Mouse (Mus musculus) gonadal fat pad, adult 2 months (tissue): ENCODE data around the gene C130050O18Rik. TPM values are rescaled to one million over a fixed set of nuclear protein-coding genes. Genes with fewer than 3 reads are reported as not detected.

ENCODE experiments used
- DNase-seq: peaks from one replicate; pipeline ENCODE4 v3.0.0-alpha.2; 2012; ENCODE audit warnings: low read depth
- polyA plus RNA-seq: library from polyadenylated mRNA; depleted of rRNA; stranded (reverse); fragments of >200 nt; gene quantifications from 2 replicates; pipeline ENCODE4 v1.2.3, GENCODE M21; 2012

Gene C130050O18Rik
- polyA plus RNA-seq, 1 experiment, result 1.4 TPM

DNA sequence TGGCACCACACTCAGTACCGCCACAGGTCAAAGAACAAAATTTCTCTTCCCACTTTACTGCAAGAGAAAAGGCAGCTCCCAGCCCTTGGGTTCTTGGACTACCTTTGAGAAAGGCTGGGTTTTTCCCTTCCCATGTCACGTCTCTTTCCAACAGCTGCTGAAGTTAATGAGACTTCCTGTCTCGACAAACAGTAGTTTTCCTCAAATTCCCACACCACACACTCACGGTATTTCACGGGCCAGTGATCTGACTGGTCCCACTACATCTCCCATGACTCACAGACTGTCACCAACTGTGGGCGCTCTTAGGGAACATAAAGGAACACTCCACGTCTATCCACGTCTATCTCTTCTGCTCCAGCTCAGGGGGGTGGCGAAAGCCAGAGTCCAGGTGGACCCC lies 20.1 kb downstream of the C130050O18Rik start:
- DNase-seq, result no peak

DNA sequence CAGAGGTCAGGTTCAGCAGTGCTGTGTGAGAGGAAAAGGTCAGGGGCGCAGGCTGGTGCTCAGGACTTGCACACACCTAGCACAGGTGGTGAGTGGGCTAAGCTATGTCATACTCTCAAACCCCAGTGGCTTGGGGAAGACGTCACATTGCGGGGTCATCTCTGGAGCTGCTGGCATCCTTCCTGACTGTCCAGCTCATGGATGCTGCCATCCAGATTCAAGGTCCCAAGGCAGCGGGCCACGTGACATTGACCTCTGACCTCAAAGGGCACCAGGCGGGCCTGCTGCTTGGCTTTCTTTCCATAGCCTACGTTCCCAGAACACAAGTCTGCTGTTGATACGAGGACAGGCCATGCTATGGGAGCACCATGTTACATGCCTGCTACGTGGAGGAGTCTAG lies 21.9 kb downstream of the C130050O18Rik start:
- DNase-seq, result no peak

GRCm38 (mm10) chr5:139427989-139428388 lies 22.9 kb downstream of the C130050O18Rik start:
- DNase-seq, result no peak

DNA sequence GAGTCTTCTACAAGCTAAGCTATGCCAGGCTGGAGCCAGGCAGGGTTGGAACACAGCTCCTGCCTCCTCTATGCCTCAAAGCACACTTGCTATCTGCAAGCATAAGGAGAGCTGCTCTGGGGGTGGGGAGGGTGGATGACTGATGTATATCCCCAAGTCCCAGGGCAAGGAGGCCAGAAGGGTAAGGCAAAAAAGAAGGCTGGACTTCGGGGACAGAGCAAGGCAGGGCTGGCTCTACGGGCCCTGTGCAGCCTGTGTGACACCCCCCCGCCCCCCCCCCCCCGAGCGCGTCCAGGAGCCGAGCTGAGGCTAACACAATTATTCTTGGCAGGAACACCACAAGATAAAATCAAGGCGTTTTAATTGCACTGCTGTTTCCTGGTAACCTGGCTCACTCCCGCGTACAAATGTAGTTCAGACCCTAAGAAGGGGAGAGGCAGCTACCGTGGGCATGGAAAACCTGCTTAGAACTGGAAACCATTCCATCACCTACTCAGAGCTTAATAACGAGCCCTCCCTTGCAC lies 24.8 kb downstream of the C130050O18Rik start:
- DNase-seq, result peak; percentile 22

GRCm38 (mm10) chr5:139432333-139432732 lies 27.3 kb downstream of the C130050O18Rik start:
- no peak for DNase-seq

- DNase-seq, result no peak
Observed at GRCm38 (mm10) chr5:139432747-139433508, 27.8 kb downstream of the C130050O18Rik start.

GRCm38 (mm10) chr5:139433842-139434568 lies 28.9 kb downstream of the C130050O18Rik start:
- no peak for DNase-seq

- DNase-seq, result no peak
Observed at GRCm38 (mm10) chr5:139434940-139435339, 29.9 kb downstream of the C130050O18Rik start.

- DNase-seq, result no peak
Observed at GRCm38 (mm10) chr5:139437769-139438168, 32.7 kb downstream of the C130050O18Rik start.

- no peak for DNase-seq
Observed at GRCm38 (mm10) chr5:139438440-139438839, 33.4 kb downstream of the C130050O18Rik start.

DNA sequence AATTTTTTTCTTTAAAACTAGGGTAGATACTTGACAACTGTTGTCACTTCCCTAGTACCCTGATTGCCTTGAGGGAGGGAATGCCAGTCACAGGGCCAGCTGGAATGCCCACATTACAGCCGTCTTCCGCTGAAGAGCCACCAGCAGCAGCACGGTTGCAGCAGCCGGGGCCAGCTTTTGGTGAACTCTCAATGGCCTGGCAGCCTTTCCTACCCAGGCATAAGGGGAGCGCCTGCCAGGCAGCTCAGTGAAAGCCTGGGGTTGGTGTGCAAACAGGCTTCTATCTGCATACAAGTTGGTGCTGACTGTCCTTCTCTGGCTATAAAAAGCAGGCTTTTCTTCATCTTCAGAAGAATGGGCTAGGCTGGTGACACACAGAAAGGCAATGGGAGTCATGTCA lies 35.4 kb downstream of the C130050O18Rik start:
- DNase-seq, result no peak

DNA sequence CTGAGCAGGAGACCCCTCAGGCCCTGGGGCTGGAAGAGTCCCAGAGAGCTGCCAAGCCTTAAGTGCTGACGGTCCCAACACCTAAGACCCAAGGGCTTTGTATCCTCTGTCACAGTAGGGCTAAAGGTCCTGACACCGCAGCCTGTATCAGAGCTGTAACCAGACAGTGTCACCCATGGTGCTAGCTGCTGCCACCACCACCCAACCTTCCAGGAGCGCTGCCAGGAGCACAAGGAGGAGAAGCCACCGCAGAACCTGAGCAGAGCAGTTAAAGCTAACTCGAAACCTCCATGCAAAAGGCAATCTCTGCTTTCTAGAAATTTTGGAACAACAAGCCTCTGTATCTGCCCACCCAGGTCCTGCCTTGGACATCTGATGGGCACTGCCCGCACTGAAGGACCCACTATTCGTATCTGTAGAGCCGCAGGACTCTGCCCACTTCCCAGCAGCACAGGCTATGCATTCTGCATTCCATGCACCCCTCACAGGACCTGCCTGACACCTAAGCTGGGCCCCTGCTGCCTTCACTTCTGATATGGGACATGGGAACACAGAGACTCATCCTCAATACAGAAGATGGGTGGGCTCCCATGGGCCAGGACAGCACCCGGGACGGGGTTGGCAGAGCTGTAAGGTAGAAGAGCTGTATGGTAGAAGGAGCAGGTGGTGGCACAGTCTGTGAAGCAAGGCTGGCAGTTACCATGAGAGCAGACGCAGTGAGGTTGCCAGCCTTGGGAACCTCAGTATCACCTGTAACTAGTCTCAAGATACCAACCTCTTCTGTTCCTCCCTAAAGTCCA lies 36.0 kb downstream of the C130050O18Rik start:
- no peak for DNase-seq

DNA sequence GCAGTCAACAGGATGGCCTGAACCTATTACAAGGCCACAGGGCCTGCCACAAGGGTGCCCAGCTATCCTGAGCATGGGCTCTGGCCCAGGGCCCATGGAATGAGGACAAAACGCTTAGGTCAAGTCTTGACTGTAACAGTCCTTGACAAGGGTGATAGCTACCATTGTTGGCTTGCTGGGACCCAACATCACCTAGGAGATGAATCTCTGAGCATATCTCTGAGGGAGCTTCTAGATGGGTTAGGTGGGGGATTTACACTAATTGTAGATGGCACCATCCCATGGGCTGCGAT lies 36.6 kb downstream of the C130050O18Rik start:
- DNase-seq, result no peak

- DNase-seq, result no peak
Observed at GRCm38 (mm10) chr5:139442428-139442827, 37.3 kb downstream of the C130050O18Rik start.

DNA sequence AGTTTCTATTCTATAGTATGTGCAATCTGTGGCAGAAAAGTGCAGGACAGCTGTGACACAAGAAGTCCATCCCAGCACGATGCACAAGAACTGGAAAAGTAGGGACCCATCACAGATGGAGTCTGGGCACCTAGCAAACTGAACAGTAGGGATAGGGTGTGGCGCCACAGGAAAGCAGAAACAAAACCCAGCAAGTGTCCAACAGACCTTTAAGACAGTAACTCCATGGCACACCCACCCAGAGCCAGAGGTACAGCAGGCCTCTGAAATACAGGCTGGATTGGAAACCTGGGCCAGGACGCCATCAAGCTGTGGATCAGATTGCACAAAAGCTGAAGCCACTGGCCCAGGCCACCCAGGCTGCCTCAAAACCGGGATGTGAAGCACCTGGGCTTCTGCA lies 37.9 kb downstream of the C130050O18Rik start:
- DNase-seq, result no peak

DNA sequence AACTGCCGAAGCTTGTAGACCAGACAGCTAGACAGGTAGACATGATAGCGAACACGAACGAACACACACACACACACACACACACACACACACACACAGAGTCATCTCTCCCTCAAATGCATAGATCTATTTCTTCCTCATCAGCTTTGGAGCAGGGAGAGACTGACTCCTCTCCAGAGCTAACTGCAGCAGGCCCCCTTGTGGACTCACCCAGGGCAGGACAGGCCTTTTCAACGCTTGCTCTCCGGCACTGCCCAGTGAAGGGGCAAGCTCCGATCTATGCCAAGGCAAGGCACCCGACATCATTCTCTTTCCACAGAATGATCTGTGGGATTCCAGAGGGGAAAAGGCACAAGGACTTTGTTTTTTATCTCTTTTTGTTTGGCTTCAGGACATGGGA lies 40.2 kb downstream of the C130050O18Rik start:
- DNase-seq, result no peak

DNA sequence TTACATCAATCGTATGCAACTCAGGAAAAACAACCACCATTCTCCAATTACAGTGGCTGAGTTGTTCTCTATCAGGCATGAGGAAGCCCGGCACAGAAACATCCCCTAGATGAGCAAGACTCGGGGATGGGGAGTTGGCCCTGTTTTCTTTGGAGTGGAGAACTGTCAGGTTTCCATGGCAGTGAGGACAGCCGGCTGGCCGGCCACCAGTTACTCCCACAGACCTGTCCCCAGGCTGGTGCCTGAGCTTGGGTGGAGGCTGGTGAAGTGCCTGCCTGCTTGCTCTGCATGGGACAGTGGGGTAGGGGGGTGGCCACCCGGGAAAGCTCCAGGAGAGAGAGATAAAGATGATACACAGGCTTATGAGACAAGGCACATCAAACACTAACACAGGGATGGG lies 42.9 kb downstream of the C130050O18Rik start:
- no peak for DNase-seq

DNA sequence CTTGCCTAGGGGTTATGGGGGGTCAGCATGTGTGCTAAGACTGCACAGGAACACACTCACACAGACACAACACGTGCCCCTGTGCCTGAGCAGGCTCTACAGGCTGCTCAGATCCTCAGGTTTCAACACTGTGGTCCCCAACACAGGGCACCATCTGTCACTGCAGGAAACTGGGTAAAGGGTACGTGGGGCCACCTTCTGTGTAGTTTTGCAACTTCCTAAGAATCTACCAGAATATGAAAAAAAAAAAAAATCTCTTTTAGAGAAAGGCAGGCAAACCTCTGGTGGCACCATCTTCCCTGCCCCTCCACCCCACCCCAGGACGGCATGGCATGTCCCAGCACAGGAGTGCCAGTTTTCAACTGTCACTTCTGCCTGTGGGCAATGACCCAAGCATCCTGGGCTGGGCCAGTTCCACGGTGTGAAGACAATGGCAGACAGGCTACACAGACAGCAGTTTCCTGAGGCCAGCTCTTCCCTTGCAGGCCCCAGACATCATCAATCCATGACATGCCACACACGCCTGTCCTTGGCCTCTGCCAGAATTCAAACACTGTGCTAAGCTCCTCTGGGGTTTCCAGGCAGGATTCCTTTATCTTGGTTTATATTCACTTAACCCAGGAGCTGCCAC lies 44.2 kb downstream of the C130050O18Rik start:
- DNase-seq, result no peak

DNA sequence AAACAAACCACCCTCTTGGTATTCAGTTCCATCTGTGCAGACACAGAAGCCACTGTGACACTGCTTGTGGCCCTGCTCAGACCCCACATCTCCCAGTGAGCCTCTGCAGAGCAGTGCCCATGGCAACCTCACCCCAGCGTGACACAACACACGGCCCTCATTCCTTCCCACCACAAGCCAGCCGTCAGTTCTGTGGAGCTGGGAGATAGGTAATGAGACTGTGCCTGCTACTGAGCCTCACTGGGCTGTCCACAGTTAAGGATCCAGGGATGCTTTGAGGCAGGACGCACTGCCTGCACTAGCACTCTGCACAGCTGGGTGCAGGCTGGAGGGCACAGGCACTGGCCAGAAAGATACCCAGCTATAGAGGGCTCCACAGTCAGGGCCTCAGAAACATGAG lies 44.8 kb downstream of the C130050O18Rik start:
- DNase-seq, result no peak

GRCm38 (mm10) chr5:139453031-139453430 lies 48.0 kb downstream of the C130050O18Rik start:
- no peak for DNase-seq

GRCm38 (mm10) chr5:139455166-139455565 lies 50.1 kb downstream of the C130050O18Rik start:
- no peak for DNase-seq

GRCm38 (mm10) chr5:139457241-139457640 lies 52.2 kb downstream of the C130050O18Rik start:
- no peak for DNase-seq
